Mouse (Mus musculus) fibroblast of lung, adult 2 months (primary cell): Measurements from ENCODE around the gene Kpna2.
A peak's percentile ranks its signal among the peaks of the same experiment; 100 is the strongest.

ENCODE experiments used
- DNase-seq: peaks from one replicate; pipeline ENCODE4 v3.0.0-alpha.2; 2011; ENCODE audit warnings: low read depth

Kpna2 gene

DNA sequence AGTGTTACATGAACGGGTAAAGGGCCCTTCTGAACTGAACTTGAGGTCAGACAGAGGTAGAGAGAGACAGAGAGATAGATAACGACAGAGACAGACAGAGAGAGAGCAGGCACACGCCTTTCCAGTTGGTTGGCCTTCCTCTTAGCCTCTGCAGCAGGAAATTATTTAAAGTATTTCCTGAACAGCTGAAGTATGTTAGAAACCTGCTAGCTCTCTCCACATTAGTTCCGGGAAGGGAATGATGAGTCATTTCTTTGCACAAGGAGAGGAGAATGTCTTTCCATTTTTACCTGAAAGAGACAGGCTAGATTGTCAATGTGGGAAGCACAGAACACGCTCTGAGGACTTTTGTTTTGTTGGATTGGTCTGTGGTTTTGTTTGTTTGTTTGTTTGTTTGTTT lies 17.0 kb downstream of the Kpna2 start:
- no peak for DNase-seq

- DNase-seq = no peak
These were observed 17.6 kb downstream of the Kpna2 start for GRCm38 (mm10) chr11:106981787-106982186.

DNA sequence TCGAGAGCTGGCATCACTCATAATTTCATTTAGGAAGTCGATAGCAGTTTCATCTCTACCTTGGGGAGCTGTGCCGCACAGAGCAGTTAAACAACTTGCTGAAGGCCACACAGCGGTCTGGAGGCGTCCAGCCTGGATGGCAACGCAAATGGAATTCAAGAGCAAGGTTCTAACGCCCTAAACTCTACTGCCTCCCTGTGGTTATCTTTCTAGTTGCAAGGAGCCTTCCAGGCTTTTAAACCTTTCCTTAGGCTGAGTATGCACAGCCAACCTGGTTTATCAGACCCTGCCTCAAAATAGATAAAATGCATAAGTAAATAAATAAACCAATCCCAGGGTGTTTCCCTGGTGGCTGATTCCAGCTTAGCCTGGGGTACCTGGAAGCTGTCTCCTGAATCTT lies 18.9 kb downstream of the Kpna2 start:
- peak; percentile 66 for DNase-seq

- no peak for DNase-seq
These were observed 23.1 kb downstream of the Kpna2 start for GRCm38 (mm10) chr11:106976194-106976593.

DNA sequence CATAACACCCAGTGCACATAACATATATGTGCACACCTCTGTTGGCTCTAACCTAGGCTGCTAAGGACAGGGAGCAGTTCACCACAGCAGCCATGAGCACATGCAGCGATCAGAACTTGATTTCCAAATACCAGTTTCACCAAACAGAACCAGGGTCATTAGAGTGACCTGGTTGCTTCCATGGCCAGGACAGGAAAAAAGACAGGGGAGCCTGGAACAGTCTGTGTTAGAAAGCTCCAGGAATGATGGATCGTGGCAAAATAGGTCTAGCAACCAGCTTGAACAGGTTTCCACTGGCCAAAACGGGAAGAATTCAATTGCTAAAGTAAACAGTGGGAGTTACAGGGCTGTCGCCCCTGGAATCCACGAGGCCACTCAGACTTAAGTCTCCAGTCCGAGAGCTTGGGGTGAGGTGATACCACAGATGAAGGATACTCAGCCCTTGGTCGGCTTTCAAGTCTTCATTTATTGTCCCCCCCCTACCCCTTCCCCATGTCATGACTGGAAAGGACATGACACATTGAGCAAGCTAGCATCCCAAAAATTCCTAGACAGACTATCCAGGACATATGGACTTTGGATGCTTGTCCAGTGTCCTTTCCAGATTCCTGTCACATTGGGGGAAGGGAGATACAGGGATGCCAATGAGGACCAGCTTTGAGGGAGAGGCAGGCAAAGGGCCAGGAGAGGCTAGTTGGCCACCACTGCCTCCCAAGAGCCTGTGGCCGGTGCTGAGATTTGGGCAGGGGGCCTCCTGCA lies 23.7 kb downstream of the Kpna2 start:
- no peak for DNase-seq

DNA sequence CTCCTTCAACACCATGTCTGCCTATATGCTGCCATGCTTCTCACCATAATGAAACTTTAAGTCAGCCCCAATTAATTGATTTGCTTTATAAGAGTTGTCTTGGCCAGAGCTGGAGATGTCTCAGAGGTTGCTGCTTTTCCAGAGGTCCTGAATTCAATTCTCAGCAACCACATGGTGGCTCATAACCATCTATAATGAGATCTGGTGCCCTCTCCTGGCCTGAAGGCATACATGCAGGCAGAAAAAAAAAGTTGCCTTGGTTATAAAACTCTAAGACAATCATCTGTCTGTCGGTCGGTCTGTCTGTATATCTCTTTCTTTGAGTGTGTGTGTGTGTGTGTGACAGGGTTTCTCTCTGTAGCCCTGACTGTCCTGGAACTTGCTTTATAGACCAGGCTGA lies 24.9 kb downstream of the Kpna2 start:
- DNase-seq = no peak

- no peak for DNase-seq
These were observed 26.3 kb downstream of the Kpna2 start for GRCm38 (mm10) chr11:106973016-106973415.

DNA sequence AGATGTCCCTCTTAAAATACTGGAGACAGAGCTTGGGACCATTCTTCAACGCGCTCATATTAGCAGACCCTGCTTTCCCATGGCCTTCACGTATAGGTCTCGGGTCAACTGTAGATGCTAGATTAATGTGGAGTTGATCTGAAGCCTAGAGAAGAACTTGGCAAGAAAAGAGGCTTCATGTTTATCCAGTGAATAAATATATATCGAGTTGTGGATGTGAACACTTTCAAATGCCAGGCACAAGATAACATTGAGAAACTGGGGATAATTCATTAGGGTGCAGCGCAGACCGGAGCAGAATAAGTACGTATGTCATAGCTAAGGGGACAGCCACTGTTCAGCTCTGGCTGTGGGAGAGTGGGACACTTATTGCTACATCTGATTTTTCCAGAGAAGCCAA lies 29.5 kb downstream of the Kpna2 start:
- no peak for DNase-seq

DNA sequence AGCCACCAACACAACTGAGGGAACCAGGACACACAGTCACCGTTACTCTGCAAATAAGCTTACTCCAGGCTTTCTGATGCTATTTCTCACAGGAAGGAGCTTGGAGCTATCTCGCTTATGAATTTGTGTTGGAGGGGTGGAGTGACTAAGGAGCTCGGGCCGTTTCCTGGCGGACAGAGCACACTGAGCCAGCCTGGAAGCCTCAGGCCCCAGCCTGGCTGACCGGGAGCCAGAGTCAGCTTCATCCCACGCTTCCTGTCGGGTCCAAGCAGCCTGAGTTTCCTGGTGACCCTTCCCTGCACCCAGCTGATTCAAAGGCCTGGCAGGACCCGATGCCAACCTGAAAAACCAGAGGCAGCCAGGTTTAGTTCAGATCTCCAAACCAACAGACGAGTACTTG lies 31.7 kb downstream of the Kpna2 start:
- DNase-seq = peak; percentile 93

DNA sequence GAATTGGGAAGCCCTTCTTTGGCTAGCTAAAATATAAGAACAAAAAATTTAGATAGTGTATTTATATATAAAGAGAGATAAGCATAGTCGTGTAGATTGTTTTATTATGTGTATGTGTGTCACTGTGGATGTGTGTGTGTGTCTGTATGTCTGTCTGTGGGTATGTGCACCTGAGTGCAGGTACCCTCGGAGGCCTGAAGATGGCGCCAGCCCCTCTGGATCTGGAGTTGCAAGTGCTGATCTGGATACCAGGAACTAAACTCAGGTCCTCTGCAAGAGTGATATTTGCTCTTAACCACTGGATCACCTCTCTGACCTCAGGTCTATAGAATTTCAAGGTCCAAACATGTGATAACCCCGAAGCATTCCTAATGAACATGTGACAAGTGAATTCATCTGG lies 33.5 kb downstream of the Kpna2 start:
- no peak for DNase-seq

DNA sequence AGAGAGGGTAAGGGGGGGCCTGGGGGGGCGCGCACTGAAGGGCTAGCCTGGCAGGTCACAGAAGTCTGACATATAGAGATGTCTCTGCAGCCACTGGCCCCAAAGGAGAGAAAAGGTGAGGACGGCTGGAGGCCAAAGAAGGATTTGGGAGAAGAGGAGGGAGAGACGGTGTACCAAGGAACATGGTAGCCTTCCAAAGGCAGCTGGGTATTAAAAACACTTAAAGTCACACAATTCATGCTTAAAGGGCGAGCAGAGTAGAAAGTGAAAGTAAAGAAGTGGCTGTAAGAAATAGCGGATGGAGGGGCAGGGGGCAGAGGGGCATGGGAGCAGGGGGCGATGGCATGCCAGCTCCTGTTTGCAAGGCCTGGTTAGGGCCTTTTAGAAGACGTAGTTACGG lies 37.0 kb downstream of the Kpna2 start:
- DNase-seq = no peak

- DNase-seq = no peak
These were observed 37.8 kb downstream of the Kpna2 start for GRCm38 (mm10) chr11:106961471-106962081.

- DNase-seq = no peak
These were observed 40.2 kb downstream of the Kpna2 start for GRCm38 (mm10) chr11:106959121-106959520.

- no peak for DNase-seq
These were observed 40.8 kb downstream of the Kpna2 start for GRCm38 (mm10) chr11:106958407-106959071.

DNA sequence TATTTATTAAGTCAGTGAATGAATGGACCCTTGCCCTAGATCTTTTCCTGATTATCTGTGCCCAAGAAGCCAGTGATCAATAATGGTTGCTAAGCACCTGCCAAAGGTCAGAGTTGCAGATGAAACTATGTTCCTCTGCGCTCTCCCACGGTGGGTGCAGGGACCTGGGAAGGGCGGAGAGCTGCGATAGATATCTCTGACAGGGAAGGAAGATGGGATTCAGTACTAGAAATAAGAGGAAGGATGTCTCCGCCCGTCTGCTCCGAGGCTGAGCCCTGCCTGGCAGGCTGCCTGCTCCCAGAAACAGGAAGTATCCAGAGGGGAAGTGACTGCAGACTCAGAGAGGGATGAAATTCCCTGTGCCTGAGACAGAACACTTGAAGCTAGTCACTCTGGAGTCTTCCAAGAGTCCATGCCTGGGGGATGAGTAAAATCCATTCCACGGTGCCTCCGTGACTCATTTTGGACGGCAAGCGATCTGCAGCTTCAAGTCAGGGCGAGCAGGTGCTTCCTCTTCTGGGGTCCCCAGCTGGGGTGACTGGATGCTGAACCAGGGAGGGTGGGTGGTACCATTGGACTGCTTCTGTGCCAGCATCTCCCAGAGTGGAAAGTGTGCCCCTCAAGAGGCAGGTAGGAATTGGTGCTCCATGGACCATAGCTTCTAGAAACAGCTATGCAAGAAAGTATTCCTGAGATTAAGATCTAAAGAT lies 41.9 kb downstream of the Kpna2 start:
- no peak for DNase-seq

DNA sequence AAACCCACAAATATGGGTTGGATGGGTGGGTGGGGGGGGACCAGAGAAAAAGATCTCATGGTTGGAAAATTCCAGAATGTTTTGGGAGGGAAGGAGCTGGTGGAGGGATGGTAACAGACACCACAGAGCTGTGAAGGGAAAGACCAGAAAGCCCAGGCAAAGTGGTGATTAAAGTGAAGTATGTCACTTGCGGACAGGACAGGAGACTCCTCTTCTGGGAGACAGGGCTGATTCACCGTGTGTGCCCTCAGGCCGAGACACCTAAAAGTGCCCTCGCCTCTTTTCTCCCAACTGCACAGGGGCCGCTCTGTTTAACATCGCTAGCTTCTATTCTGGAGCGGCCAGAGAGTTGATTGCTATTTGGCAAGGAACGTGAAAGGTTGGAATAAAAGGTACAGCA lies 44.8 kb downstream of the Kpna2 start:
- no peak for DNase-seq

GRCm38 (mm10) chr11:106954116-106954515 lies 45.2 kb downstream of the Kpna2 start:
- DNase-seq = no peak
